Mouse (Mus musculus) heart, adult 2 months (tissue): ENCODE results near the gene Ispd.

Experiments
- EP300 ChIP-seq: fragments of 200-500 bp; IDR thresholded peaks from 2 replicates; pipeline ENCODE4 v1.6.1; 2011; ENCODE audit warnings: low read depth, low read length, control low read depth; ENCODE audit not compliant: insufficient read depth
- POLR2A ChIP-seq: fragments of 200-500 bp; IDR thresholded peaks from 2 replicates; pipeline ENCODE4 v1.6.1; 2011; ENCODE audit warnings: mild to moderate bottlenecking, low read depth, low read length, control low read depth; ENCODE audit not compliant: insufficient read depth

DNA sequence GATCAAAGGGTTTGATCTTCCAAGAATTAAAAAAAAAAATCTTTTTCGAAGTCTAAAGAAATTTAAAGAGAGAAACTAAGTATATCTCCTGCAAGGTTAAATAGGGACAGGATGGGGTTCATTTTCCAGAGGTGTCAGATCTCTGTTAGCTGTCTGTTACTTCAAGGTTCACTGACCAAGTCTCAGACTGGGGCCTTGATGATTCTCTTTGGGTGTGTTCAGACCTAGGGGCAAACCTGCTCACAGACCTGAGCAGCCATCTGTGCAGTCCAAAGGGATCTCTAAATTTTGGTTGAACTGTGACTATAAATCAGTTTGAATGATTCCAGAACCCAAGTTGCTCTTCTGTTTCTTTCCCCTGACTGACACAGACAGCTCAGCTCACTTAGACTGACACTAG, 344.8 kb downstream of the Ispd start:
- TF ChIP-seq EP300 (no peak), POLR2A (no peak)
